Mouse (Mus musculus) skeletal muscle tissue, adult 2 months (tissue): ENCODE measurements around the gene Bpifb2.
A peak's percentile ranks its signal among the peaks of the same experiment; 100 is the strongest.
"Not testable (repeated sequence)": the region's sequence is repeated elsewhere in the genome, so short reads cannot be mapped to it uniquely, and the experiment has no call there.

Source experiments
- DNase-seq: peaks from one replicate; pipeline ENCODE4 v3.0.0-alpha.2; 2012; ENCODE audit warnings: low read depth, low spot score

Bpifb2 gene

DNA sequence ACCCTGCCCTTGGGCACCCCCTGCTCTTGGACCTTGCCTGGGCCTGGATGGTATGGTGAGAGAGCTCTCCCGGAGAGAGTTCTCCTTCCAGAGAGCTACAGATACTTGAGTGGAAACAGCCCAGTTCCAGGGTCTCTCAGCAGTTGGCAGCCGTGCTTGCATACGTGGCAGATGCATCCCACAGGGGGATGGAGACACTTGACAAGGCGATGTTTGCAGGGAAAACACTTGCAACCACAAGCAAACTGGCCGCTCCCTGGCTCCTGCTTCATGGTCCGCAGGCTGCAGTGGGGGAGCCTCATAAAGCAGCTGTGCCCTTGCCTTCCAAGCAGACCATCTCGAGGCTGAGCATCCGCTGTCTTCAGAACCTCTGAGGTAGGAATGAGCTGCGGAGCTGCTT lies at the start of gene Bpifb2:
Gene Bpifb2 (plus strand): TSS at position 301 of the 400 bp plus-strand sequence.
- no peak for DNase-seq

DNA sequence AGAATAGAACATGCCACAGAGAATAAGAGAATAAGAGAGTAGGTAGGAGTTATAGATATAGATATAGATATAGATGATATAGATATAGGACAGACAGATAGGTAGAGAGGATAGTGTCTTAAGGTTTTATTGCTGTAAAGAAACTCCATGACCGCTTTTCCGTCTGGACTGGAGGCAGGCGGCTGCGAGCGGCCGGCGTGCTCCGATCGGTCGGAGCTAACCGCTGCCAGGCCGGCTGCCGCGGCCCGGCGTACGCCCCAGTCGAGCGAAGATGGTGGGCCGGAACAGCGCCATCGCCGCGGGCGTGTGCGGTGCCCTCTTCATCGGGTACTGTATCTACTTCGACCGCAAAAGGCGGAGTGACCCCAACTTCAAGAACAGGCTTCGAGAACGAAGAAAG lies 48.9 kb upstream of the Bpifb2 start:
- DNase-seq, result not testable (repeated sequence)

DNA sequence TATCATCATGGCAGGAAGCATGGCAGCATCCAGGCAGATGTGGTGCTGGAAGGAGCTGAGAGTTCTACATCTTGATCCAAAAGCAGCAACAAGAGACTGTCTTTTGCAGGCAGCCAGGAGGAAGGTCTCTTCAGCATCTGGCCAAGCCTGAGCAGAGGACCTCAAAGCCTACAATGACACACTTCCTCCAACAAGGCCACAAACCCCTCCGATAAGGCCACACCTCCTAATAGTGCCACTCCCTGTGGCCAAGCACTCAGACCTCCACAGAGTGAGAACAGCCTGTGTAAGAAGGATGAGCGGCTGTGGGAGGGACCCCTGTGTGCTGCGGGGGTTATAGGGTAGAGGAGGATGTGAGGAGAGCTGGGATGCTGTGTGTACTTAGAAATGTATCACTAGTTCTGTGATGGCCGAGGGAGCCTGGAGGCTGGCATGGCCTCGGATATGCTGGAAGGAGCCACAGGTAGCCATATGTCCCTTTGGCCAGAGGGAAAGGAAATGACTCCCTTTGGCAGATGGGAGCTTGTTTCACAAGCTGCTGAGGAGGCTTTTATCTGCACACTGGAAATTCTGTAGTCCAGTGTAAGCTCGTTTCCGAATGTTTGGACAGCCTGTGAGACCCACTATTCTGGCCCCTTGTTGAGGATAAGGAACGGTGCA lies 47.5 kb upstream of the Bpifb2 start:
- no peak for DNase-seq

DNA sequence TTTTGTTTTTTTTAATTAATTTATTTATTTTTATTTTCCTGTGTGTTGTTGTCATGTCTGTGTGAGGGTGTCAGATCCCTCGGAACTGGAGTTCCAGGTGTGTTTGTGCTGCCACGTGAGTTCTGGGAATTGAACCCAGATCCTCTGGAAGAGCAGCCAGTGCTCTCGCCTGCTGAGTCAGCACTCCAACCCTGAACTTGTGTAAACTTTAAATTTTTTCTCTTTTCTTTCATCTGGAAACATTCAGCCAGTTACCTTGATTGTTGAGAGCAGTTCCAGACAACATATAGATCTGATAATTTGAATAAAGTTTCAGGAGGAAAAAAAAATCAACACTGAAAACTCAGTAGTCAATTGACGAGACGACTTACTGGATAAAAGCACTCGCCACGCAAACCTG lies 46.1 kb upstream of the Bpifb2 start:
- no peak for DNase-seq

DNA sequence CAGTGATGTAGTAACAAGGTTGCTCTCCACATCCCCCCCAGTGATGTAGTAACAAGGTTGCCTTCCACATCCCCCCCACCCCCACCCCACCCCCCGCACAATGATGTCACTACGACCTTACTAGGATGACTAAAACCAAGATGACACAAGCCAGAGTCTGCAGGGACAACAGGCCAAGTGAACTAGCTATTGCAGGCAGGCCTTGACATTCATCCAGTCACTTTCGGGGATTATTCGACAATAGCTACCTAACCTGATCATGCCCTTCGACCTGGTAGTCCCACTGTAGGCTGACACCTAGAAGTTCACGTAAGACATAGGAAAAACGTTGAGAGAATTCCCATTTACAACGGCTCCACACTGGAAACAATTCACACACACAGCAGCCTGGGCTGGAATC lies 41.6 kb upstream of the Bpifb2 start:
- no peak for DNase-seq

DNA sequence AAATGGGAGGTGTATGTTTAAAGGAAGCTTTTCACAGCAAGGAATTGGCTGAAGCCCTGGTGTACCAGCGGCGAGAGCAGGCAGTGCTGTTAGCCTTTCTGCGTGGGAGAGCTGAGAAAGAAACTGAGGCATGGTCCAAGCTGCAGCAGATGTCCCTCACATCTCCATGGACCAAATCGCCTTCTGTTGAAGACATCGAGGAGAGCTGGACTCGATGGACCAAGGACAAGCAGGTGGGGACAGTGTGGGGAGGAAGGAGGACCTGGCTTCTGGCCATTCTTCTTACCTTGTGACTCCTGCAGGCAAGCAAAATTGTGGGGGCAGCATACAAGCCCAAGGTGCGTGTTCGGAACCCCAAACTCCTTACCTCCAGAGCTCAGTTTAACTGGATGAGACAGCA lies 32.0 kb upstream of the Bpifb2 start:
- DNase-seq, result no peak

DNA sequence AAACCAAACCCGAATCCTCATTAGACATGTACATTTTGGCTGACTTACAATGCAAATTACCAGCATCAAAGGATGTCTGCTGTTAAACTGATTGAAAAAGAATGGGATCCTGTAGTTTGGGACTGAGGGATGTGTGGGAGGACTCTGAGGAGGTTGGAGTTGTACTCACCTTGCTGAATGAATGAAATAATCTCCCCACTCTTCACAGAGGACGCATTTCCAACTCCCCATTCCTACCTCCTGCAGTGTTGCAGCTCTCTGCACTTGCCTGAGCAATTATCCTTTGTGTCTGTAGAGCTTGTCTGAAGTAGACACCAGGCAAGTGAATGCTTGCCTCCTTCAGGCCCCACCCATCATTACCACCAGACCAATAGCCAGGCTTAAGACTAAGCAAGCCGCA lies 26.5 kb upstream of the Bpifb2 start:
- DNase-seq, result no peak

DNA sequence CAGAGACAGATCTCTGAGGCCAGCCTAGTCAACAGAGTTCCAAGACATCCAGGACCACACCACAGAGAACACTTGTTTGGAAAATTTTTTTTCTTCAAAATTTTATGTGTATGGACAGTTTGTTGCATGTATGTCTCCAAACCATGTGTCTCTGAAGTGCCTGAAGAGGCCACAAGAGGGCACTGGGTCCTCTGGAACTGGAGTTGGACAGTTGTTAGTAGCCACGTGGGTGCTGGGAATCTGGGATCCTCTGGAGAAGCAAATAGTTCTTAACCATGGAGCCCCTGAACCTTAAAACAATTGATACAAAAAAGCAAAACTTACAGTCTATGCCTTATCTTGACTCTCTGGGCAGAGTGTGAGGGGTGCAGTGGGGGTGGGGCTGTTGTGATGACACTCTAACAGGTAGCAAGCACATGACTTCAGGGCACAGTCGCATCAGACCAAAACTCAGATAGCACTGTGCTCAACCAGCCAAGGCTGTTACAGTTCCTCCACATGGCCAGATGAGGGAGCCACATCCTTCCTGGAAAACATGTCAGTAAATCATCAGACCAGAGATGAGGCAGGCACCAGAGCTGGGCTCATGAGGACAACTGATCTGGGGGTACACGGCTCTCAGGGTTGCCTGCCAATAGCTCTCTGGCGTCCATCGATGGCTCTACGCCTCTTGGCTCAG lies 24.4 kb upstream of the Bpifb2 start:
- no peak for DNase-seq

DNA sequence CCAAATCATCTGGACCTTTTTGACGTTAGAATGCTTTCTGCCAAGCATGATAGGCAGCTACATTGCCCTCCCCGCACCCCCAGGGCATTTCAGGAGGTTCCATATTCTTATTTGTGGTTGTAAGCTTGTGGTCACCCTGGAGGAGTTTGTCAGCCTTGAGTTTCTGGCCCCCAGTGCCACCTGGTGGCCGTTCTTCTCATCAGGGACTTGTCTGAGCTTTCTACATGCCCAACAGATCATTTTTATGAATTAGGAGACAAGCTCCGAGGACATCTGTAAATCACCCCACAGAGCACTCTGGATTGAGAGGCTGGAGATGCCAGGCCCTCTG lies 23.9 kb upstream of the Bpifb2 start:
- peak; percentile 8 for DNase-seq

DNA sequence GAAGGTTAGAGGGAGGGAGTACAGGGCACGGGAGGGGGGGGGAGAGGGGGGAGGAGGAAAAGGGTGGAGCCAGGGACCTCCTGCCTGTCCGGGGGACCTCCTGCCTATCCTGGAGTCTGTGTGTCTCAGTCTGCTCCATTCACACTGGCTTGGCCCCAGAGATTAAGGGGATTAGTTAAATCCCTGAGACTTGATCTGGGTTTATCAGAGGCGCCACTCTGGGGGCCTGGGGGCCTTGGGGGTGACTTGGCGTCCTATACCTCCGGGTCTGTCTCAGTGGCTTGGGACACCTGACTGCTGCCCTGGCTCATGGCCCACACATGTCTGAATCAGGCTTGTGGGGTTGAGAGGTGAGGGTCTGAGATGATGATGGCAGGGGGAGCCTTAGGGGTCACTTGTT lies 21.3 kb upstream of the Bpifb2 start:
- no peak for DNase-seq

DNA sequence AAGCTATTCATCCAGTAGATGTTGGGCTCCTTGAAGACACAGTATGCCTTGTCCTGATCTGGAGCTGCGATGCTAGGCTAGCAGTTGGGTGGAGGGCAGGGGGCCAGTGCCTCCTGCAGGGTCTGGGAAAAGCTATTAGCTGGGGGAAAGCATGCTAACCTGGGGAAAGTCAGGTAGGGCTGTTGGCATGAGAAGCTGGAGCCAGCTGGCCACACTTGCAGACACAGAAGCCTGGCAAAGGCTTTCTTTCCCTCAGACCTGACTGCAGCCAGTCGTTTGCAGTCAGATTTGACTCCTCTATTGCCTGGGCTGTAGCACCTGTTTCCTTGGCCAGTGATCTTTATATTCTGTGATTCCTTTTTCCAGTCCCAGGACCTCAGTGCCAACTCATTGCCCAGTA lies 15.3 kb upstream of the Bpifb2 start:
- no peak for DNase-seq

DNA sequence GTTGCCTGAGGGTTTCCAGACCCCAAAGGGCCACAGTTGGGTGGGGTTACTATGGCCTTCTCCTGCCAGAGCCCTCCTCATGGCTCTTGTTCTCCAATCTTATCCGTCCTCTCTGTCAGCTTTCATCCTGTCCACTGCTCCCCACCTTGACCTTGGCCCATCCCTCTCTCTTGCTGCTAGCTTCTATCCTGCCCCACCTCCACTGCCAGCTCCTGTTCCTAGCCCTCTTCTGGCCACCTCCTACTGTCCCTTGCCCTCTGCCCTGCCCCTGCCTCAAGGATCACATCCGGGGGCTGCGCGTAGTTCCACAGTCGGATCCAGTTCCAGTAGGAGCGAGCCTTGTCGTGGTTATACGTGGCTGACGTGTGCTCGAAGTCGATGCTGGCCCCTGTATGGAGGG lies 14.5 kb upstream of the Bpifb2 start:
- DNase-seq, result no peak

DNA sequence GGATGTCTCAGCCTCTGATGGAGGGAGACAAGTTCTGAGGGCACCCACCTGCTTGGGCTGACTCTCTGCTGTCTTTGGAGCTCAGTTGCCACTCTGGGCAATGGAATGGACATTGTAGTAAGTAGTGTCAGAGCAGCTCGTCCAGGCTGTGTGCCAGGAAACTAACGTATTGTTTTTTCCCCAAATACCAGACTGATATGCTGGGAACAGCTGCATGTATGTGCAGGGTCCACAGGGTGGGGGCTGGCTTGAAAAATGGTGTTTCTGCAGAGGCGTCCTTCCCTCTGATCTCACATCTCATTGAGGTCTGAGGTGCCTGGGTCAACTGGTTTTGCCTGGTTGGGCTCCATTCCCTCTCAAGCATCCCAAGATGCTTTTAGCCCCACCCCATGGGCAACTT lies 14.1 kb upstream of the Bpifb2 start:
- DNase-seq, result no peak

DNA sequence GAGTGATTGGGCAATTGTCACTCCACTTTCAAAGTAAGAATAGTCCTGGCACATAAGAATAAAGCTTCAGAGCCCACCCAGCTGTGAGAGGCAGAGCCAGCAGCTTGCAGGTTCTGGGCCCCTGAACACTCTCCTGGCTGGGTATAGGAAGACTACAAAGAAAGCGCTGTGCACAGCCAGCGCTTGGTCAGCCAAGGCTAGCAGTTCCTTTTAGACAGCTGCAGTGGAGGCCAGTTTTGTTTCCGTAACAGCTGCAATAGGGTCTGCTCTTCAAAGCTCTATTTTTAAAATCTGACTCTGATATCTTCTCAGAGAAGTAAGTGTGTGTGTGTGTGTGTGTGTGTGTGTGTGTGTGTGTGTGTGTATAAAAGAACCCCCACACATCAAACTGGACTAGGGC lies 12.9 kb upstream of the Bpifb2 start:
- no peak for DNase-seq

DNA sequence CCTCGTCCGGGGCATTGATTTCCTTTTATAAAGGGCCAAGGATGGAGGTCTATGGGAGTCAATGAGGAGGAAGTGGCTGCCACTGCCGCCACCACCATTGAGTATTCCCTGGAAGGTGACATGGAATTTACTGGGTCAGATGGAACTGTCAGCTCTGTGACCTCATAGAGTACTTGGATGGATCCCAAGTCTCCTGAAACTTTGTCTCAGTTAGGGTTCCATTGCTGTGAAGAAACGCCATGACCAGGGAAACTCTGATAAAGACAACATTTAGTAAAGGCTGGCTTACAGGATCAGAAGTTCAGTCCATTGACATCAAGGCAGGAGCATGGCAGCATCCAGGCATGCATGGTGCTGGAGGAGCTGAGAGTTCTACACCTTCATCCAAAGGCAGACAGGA lies 3.9 kb upstream of the Bpifb2 start, which contains the start of gene Sun5:
Gene Sun5 (minus strand): TSS at position 101 of the 400 bp plus-strand sequence.
- DNase-seq, result no peak

DNA sequence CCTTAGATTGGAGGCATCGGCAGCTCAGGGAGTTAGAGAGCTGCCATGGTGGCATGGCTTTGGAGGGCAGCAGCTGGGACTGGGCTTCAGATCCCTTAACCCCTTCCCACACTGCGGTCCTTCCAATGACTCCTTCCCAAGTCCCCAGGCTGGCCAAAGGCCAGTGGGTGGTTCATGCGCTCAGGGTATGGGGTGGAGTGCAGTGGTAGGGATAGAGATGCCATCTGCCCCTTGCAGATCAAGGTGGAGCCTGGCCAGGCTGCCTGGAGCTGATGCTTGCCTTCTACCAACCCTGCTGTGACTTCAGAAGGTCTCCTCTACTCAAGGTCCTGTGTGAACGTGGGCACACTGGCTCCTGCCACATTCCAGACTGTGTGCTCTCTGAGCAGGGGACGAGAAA lies 24.3 kb downstream of the Bpifb2 start:
- no peak for DNase-seq

DNA sequence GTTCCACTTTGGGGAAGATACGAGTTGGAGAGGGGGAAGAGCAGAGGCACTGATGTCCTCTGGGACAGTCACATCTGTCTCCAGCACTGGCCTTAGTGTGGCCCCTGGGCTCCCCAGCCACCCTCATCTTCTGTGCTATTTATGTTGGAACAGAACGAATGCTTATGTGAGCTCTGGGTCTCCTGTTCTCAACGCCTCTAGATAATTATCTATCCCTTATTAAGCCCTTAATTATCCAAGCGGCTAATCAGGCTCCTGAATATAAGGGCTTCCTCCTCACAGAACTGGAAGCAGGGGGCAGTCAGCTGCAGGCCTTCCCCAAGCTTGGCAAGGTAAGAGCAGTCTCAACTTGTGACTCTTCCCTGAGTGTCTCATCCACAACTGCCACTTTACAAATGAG lies 25.2 kb downstream of the Bpifb2 start, which contains the start of gene Bpifb6:
Gene Bpifb6 (plus strand): TSS at position 301 of the 400 bp plus-strand sequence.
- DNase-seq, result no peak

DNA sequence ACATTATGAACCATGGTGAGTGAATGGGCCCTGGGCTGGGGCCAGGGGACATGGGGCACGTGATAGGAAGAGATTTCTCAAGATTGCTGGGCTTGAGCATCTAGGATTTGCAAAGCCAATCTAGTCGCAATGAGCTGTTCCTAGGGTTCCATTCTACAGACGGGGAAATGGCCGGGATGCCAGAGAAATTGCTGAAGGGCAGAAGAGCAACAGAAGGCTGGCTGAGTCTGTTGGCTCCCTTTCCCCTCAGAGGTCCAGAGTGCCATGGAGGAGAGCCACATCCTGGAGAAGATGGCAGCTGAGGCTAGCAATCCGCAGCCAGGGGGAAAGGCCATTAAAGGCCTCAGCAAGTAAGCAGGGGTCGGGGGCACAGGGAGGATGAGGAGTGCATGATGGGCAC lies 27.9 kb downstream of the Bpifb2 start:
- no peak for DNase-seq

DNA sequence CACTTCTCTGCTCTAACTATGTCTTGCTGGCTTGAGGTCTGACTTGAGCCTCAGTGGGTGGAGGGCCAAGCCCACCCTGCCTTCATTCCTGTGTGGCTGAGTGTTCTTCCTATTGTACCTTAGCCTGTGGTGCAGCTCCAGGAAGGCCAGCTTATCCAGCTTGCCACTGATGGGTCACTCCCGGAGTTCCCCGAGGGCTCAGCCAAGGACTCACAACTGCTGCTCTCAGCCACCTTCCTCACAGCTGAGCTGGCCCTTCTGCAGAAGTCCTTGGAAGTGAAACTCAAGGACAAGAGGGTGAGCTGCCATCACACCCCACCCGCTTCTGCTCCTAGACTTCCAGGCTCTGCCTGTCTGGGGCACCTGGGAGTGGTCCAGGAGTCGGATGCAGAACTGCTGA lies 31.8 kb downstream of the Bpifb2 start:
- no peak for DNase-seq

DNA sequence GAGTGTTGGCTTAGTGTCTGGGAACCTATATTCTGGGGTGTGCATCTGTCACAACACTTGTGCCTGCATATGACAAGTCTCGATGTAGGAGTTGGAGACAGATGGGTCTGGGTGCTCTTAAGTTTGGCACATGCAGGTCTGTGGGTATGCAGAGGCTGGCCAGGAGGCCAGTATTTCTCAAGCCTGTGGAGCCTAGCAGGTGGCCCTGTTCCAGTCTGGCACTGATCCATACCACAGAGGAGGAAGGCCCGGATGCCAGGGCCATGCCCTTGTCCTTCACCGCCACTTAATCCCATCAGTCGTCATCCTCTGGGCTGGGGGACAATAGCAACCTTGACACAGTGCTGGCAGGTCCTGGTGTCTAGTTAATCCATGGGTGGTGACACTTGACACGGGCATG lies 39.3 kb downstream of the Bpifb2 start:
- peak; percentile 18 for DNase-seq

DNA sequence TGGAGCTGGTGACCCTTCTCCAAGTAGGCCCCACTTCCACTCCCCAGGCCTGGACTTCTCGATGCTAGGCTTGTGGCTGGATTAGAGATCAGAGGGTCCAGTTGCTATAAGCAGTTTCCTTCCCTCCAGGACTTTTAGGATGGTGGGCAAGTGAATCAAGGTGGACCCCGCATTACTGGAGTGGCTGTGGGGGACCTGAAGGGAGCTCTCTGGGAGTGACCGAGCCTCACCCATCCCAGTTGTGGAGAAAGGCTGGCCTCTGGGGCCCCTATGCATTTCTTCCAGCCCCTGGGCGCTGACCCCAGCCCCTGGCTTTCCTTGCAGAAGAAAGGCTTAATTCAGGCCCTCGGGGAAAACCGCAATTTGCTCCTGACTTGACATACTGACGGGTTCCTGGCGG lies 43.1 kb downstream of the Bpifb2 start, which contains the start of gene Bpifb3:
Gene Bpifb3 (plus strand): TSS at position 301 of the 400 bp plus-strand sequence.
- no peak for DNase-seq

DNA sequence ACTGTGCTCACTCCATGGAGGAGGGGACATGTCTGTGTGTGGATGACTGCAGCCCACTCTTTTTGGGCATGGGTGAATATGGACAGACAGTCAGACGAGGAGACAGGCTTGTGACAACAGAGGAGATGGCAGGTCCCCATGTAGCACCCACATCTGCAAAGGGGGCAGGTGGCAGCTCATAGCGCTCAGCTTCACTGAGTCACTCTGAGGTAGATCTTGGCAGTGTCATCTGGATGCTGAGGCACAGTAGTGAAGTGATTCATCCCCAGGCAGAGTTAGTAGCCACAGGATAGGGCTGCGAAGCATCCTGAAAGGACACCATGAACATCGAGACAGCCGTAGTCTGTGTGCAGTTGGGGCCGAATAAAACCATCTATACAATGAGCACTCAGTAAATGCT lies 46.4 kb downstream of the Bpifb2 start:
- DNase-seq, result no peak

DNA sequence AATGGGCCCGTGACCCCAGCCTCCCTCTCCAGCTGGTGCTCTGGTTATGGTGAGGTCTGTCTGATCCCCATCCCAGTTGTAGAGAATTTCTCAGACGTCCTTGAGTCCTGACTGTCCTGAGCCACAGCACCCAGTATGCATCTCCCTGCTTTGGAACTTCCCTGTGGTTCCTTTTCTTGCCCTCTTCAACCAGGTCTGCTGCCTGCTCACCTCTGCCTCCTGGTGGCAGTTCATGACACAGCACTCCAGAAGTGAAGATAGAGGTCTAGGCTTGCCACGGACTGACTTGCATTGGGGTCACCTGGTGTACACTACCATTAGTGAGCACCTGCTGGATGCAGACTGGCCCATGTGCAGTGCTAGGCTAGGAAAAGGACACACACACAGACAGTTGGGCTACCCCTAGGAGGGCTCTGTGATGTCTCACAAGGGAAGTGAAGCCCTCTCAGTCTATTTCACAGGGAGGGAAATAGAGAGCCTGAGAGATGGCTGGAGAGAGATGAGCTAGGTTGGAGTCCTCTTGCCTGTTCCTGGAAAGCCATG lies 55.1 kb downstream of the Bpifb2 start:
- DNase-seq, result peak; percentile 7
